Mouse (Mus musculus): ENCODE measurements around the gene Meaf6. TPM values are rescaled to one million over a fixed set of nuclear protein-coding genes. Genes with fewer than 3 reads are reported as not detected.

Gene Meaf6
- polyA plus RNA-seq, 1 experiment: 9.1 TPM

DNA sequence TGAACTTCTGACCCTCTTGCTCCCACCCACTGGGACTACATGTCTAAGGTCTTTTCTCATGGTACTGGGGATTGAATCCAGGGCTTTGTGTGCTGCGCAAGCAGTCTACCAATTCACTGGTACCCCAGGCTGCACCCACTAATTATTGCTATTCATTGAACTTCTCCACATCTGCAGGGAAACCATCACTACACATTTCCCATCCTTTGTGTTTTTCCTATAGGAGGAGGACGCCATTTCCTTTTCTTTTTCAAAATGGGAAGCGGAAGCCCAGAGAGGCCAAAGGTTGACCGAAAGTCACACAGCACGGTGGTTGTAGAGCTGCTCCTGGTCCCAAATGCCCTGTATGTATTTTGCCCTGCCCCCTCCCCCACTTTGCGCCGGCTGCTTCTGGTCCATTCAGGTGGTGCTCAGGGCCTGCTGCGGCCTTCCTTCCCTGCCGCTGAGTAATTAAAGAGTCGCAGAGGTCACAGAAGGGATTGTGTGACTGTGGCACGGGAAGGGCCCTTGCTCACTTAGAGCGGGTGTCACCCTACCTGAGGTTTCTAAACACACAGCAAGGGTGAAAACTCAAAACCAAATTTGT lies 51.5 kb downstream of the Meaf6 start:
- 76% methylated on average over 12 of the region's 12 CpGs for WGBS
- TF ChIP-seq CTCF (IDR thresholded peaks at IDR 0.05; ENCODE audit: extremely low read depth, insufficient read length, insufficient replicate concordance, low read depth, low read length) (no peak), POLR2A (IDR thresholded peaks at IDR 0.05; ENCODE audit: low read depth, low read length) (no peak)
- no peaks in the 10 kb centered on the region for H3K27me3 ChIP-seq (ENCODE audit: control insufficient read depth, insufficient read depth, low read length)
- H3K4me3 ChIP-seq (ENCODE audit: low read depth, low read length): no peak overlapping the region
- no peaks in the 10 kb centered on the region for H3K36me3 ChIP-seq (ENCODE audit: control insufficient read depth, insufficient read depth, low read length)
- no peak overlapping the region for H3K27ac ChIP-seq (ENCODE audit: insufficient read depth, low read depth, low read length)
- peaks cover 2% of the 10 kb centered on the region; the same call in 1 of the 2 replicates for H3K4me1 ChIP-seq (ENCODE audit: control insufficient read depth, insufficient read depth, insufficient read length, low read length)

DNA sequence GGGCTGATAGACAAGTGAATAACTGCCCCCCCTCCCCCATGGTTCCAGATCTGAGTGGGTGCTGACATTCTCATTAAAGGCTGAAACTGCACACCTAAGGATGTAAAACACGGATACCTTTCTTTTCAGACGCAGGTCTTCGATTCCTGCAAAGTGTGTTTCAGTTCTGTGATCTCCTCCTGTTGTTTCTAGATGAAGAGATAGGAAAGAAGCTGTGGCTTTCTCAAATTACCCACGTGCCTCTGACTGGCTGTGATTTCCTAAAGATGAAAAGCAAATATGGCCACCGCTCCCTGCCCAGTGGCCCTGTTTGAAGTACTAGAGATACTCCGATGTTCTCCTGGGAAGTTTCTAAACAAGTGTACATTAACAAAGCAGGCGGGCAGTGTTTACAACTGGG lies 53.4 kb downstream of the Meaf6 start:
- H3K27ac ChIP-seq (ENCODE audit: insufficient read depth, low read depth, low read length): no peak overlapping the region
- 27% methylated on average over 7 of the region's 7 CpGs for WGBS
- peaks cover 2% of the 10 kb centered on the region; the same call in 1 of the 2 replicates for H3K4me1 ChIP-seq (ENCODE audit: control insufficient read depth, insufficient read depth, insufficient read length, low read length)
- no peak overlapping the region for H3K4me3 ChIP-seq (ENCODE audit: low read depth, low read length)
- no peak for TF ChIP-seq CTCF (IDR thresholded peaks at IDR 0.05; ENCODE audit: extremely low read depth, insufficient read length, insufficient replicate concordance, low read depth, low read length)
- no peak for TF ChIP-seq POLR2A (IDR thresholded peaks at IDR 0.05; ENCODE audit: low read depth, low read length)
- no peaks in the 10 kb centered on the region for H3K36me3 ChIP-seq (ENCODE audit: control insufficient read depth, insufficient read depth, low read length)
- H3K27me3 ChIP-seq (ENCODE audit: control insufficient read depth, insufficient read depth, low read length): no peaks in the 10 kb centered on the region

DNA sequence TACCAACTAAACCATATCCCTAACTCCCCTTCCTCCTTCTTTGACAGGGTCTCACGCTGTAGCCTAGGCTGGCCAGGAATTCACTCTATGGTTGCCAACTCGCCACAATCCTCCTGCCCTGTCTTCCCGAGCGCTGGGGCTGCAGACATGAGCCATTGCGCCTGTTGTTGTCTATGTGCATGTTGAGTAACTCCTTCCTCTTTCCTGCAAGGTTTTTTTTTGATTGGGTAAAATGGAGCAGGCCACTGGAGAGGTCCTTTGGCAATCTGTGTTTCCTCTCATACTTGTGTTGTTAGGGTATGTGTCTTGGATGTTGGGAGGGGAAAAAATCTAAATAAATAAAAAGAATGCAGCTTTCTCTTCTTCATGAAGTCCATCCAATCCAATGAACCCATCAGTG lies 59.3 kb downstream of the Meaf6 start:
- no peaks in the 10 kb centered on the region for H3K27me3 ChIP-seq (ENCODE audit: control insufficient read depth, insufficient read depth, low read length)
- H3K4me3 ChIP-seq (ENCODE audit: low read depth, low read length): no peak overlapping the region
- peaks cover 2% of the 10 kb centered on the region; the same call in 1 of the 2 replicates for H3K4me1 ChIP-seq (ENCODE audit: control insufficient read depth, insufficient read depth, insufficient read length, low read length)
- no peak for TF ChIP-seq POLR2A (IDR thresholded peaks at IDR 0.05; ENCODE audit: low read depth, low read length)
- TF ChIP-seq CTCF (IDR thresholded peaks at IDR 0.05; ENCODE audit: extremely low read depth, insufficient read length, insufficient replicate concordance, low read depth, low read length): no peak
- H3K27ac ChIP-seq (ENCODE audit: insufficient read depth, low read depth, low read length): no peak overlapping the region
- no peaks in the 10 kb centered on the region for H3K36me3 ChIP-seq (ENCODE audit: control insufficient read depth, insufficient read depth, low read length)
- 81% methylated on average over 5 of the region's 5 CpGs for WGBS

DNA sequence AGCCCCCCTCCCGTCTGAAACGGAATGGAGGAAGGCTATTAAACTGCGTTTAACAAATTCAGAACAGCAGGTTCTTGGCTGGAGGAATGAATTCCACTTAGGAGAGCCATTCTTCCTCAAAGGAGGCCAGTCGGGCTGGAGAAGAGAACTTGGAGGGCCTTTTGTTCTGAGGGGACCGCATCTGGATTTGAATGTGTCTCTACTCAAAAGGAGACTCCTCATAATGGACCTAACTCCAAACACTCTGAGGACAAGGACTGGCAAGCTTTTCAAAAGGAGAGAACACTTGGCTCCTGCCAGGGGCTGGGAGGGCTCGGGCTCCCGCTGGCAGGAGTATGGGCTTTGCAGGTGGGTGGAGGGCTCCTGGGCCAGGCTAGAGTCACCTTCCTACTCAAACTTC lies 59.7 kb downstream of the Meaf6 start:
- TF ChIP-seq POLR2A (IDR thresholded peaks at IDR 0.05; ENCODE audit: low read depth, low read length) (no peak), CTCF (IDR thresholded peaks at IDR 0.05; ENCODE audit: extremely low read depth, insufficient read length, insufficient replicate concordance, low read depth, low read length) (no peak)
- no peak overlapping the region for H3K27ac ChIP-seq (ENCODE audit: insufficient read depth, low read depth, low read length)
- H3K36me3 ChIP-seq (ENCODE audit: control insufficient read depth, insufficient read depth, low read length): no peaks in the 10 kb centered on the region
- no peaks in the 10 kb centered on the region for H3K27me3 ChIP-seq (ENCODE audit: control insufficient read depth, insufficient read depth, low read length)
- WGBS: 64% methylated on average over 7 of the region's 7 CpGs
- H3K4me1 ChIP-seq (ENCODE audit: control insufficient read depth, insufficient read depth, insufficient read length, low read length): peaks cover 2% of the 10 kb centered on the region; the same call in 1 of the 2 replicates
- no peak overlapping the region for H3K4me3 ChIP-seq (ENCODE audit: low read depth, low read length)

DNA sequence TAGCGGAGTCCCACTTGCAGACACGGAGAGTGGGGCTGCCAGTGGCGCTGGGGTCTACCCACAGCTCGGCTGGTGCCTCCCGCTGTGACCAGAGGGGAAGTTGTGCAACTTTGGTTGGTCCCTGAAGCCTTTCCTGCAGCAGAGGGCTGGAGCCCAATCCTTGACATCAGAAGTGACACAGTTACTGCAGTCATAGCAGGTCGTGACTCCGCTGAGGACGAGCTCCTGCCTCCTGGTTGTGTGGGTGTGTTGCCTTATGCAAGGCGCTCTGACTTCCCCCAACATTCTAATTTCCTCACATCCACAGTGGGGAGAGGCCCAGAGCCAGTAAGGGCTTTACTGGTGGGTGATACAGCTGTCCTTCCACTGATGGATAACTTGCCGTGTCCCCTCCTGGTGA lies 60.3 kb downstream of the Meaf6 start:
- Histone ChIP-seq H3K4me3 (ENCODE audit: low read depth, low read length) (no peak overlapping the region), H3K27ac (ENCODE audit: insufficient read depth, low read depth, low read length) (no peak overlapping the region), H3K36me3 (ENCODE audit: control insufficient read depth, insufficient read depth, low read length) (no peaks in the 10 kb centered on the region), H3K4me1 (ENCODE audit: control insufficient read depth, insufficient read depth, insufficient read length, low read length) (peaks cover 2% of the 10 kb centered on the region), H3K27me3 (ENCODE audit: control insufficient read depth, insufficient read depth, low read length) (no peaks in the 10 kb centered on the region)
- 48% methylated on average over 10 of the region's 10 CpGs for WGBS
- no peak for TF ChIP-seq POLR2A (IDR thresholded peaks at IDR 0.05; ENCODE audit: low read depth, low read length)

DNA sequence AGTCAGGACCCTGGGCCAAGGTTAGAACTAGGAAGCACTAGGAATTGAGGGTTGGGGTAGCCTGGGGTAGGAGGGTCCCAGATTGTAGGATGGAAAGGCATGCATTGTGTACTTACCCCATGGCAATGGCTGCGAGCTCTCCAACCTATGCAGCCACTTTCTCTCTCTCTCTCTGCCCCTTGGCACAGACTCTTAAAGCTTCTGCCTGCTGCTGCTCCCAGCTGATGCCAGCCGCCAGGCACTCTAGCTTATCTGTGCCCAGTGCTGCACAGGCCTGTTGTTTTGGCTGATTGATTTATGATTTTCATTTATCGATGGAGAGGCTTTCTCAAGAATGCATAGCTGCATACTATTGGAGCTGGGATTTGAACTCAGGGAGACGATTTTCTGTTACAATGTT lies 63.0 kb downstream of the Meaf6 start:
- Histone ChIP-seq H3K4me3 (ENCODE audit: low read depth, low read length) (no peak overlapping the region), H3K27me3 (ENCODE audit: control insufficient read depth, insufficient read depth, low read length) (no peaks in the 10 kb centered on the region), H3K36me3 (ENCODE audit: control insufficient read depth, insufficient read depth, low read length) (no peaks in the 10 kb centered on the region), H3K4me1 (ENCODE audit: control insufficient read depth, insufficient read depth, insufficient read length, low read length) (peaks cover 2% of the 10 kb centered on the region), H3K27ac (ENCODE audit: insufficient read depth, low read depth, low read length) (no peak overlapping the region)
- no peak for TF ChIP-seq POLR2A (IDR thresholded peaks at IDR 0.05; ENCODE audit: low read depth, low read length)
- TF ChIP-seq CTCF (IDR thresholded peaks at IDR 0.05; ENCODE audit: extremely low read depth, insufficient read length, insufficient replicate concordance, low read depth, low read length): no peak
- 71% methylated on average over 4 of the region's 4 CpGs for WGBS

DNA sequence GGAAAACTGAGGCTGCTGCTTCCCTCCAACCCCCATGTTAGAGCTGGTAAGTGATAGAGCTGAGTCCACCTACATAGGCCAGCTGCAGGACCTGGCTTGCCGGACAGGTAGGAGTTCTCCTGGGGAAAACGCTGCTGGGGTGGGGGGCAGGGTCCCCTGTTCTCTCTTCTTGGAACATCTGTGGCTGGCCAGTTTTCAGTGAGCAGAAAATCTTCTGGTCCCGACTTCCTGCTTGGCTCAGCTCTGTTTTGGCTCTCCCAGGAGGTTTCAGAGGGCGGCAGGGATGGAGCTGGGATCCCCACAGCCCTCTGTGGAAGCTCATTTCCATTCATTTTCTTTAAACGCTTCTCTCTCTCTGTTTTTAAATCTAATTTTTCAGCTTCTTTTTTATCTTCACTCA lies 64.5 kb downstream of the Meaf6 start:
- WGBS: 46% methylated on average over 5 of the region's 5 CpGs
- no peak overlapping the region for H3K4me3 ChIP-seq (ENCODE audit: low read depth, low read length)
- no peaks in the 10 kb centered on the region for H3K27me3 ChIP-seq (ENCODE audit: control insufficient read depth, insufficient read depth, low read length)
- H3K27ac ChIP-seq (ENCODE audit: insufficient read depth, low read depth, low read length): no peak overlapping the region
- H3K36me3 ChIP-seq (ENCODE audit: control insufficient read depth, insufficient read depth, low read length): no peaks in the 10 kb centered on the region
- H3K4me1 ChIP-seq (ENCODE audit: control insufficient read depth, insufficient read depth, insufficient read length, low read length): peaks cover 2% of the 10 kb centered on the region
- TF ChIP-seq POLR2A (IDR thresholded peaks at IDR 0.05; ENCODE audit: low read depth, low read length) (no peak), CTCF (IDR thresholded peaks at IDR 0.05; ENCODE audit: extremely low read depth, insufficient read length, insufficient replicate concordance, low read depth, low read length) (no peak)
